Mouse (Mus musculus) kidney, adult 2 months (tissue): Measurements from ENCODE around the gene Topaz1.

Source experiments
- CTCF ChIP-seq: fragments of 200-500 bp; conservative IDR thresholded peaks from 2 replicates; pipeline ENCODE4 v1.5.1; 2011; ENCODE audit warnings: low read depth, mild to moderate bottlenecking, control low read depth, low read length, moderate library complexity, mixed read lengths; ENCODE audit not compliant: insufficient read depth, insufficient read length
- POLR2A ChIP-seq: fragments of 200-500 bp; IDR thresholded peaks from one replicate; pipeline ENCODE4 v1.6.1; 2011; ENCODE audit warnings: low read depth, low read length, control low read depth

- TF ChIP-seq POLR2A (no peak), CTCF (no peak)
These were observed 63.1 kb downstream of the Topaz1 start for GRCm38 (mm10) chr9:122810212-122810611.
